Mouse (Mus musculus): ENCODE results near the gene Smtnl2.
A peak's percentile ranks its signal among the peaks of the same experiment; 100 is the strongest.

- TF ChIP-seq CTCF (IDR thresholded peaks at IDR 0.05; ENCODE audit: low read depth) = peak; percentile 64
- no peak for TF ChIP-seq EP300 (optimal IDR thresholded peaks at IDR 0.05)
Measured at GRCm38 (mm10) chr11:72369904-72370672, 41.4 kb downstream of the Smtnl2 start.
